In the genomic region with DNA sequence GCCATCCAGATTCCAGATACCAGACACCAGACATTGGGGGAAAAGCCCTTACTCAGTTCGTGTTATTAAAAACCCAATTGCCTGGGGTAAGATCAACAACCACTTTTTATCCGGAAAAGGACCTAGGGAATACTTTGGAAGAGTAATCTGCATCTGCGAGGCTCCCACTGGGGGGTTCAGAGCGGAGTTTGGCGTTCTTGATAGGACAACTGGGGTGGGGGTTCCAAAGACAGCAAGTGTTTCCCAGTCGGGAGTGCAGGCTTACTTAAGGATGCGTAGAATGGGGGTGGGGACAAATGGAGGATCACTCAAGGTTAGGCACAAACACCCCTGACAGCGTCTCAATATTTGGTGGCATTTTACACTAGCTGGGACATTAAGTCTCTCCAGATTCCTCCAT, we compare ENCODE assay signal across 8 mouse cellular contexts. TPM values are rescaled to one million over a fixed set of nuclear protein-coding genes. Genes with fewer than 3 reads are reported as not detected.
DNase-seq lines count a peak whose midpoint lies in the region; ATAC-seq lines count a peak whose summit lies in the region.

No protein-coding gene starts in this region.

- 12% methylated on average over 8 of the region's 8 CpGs for WGBS in lung, embryonic 16.5 days
- 10% methylated on average over 8 of the region's 8 CpGs for WGBS in limb, embryonic 12.5 days
- WGBS in stomach, embryonic 15.5 days: 13% methylated on average over 8 of the region's 8 CpGs

- no peaks in the 10 kb centered on the region for H3K27me3 ChIP-seq in lung, embryonic 16.5 days (ENCODE audit: control insufficient read depth, insufficient read depth, low read depth, low read length)
- H3K27me3 ChIP-seq in limb, embryonic 12.5 days: peaks cover 40% of the 10 kb centered on the region
- no peaks in the 10 kb centered on the region for H3K27me3 ChIP-seq in stomach, embryonic 15.5 days (replicated peaks)

- H3K4me2 ChIP-seq in lung, embryonic 16.5 days (ENCODE audit: low read depth, low read length): peak overlapping the region; percentile 99
- H3K4me2 ChIP-seq in limb, embryonic 12.5 days: peak overlapping the region; percentile 96
- H3K4me2 ChIP-seq in stomach, embryonic 15.5 days: peak overlapping the region; percentile 98

- no peak overlapping the region for H3K27ac ChIP-seq in lung, embryonic 16.5 days (ENCODE audit: low read length)
- H3K27ac ChIP-seq in limb, embryonic 12.5 days: no peak overlapping the region
- peak overlapping the region; percentile 96 for H3K27ac ChIP-seq in stomach, embryonic 15.5 days

- H3K9ac ChIP-seq in lung, embryonic 16.5 days (ENCODE audit: low read length): no peak overlapping the region; the same call in 1 of the 2 replicates
- H3K9ac ChIP-seq in limb, embryonic 12.5 days (replicated peaks): no peak overlapping the region
- H3K9ac ChIP-seq in stomach, embryonic 15.5 days: no peak overlapping the region

- H3K36me3 ChIP-seq in lung, embryonic 16.5 days (ENCODE audit: control insufficient read depth, insufficient read depth, low read length): no peaks in the 10 kb centered on the region
- H3K36me3 ChIP-seq in limb, embryonic 12.5 days: 0 out of 2 replicates have a peak, but pooled peaks cover 3% of the 10 kb centered on the region
- H3K36me3 ChIP-seq in stomach, embryonic 15.5 days: no peaks in the 10 kb centered on the region

- no peak for ATAC-seq in cerebellum, adult (ENCODE audit: insufficient number of reproducible peaks, low FRiP score, low TSS enrichment)
- ATAC-seq in lung, embryonic 16.5 days (ENCODE audit: low read depth): no peak
- no peak for ATAC-seq in limb, embryonic 12.5 days (ENCODE audit: insufficient number of reproducible peaks, insufficient read depth, low FRiP score, low TSS enrichment, low read depth)
- no peak for ATAC-seq in stomach, embryonic 15.5 days (ENCODE audit: insufficient read depth, low FRiP score, low read depth)

- peak overlapping the region; percentile 60 for H3K4me3 ChIP-seq in lung, embryonic 16.5 days (ENCODE audit: low read length)
- H3K4me3 ChIP-seq in limb, embryonic 12.5 days (replicated peaks): peak overlapping the region; percentile 68
- peak overlapping the region; percentile 77 for H3K4me3 ChIP-seq in stomach, embryonic 15.5 days (replicated peaks)

- H3K4me1 ChIP-seq in lung, embryonic 16.5 days (replicated peaks; ENCODE audit: control insufficient read depth, insufficient read depth, low read length): peaks cover 12% of the 10 kb centered on the region
- H3K4me1 ChIP-seq in limb, embryonic 12.5 days (replicated peaks): peaks cover 14% of the 10 kb centered on the region
- peaks cover 18% of the 10 kb centered on the region; the same call in 1 of the 2 replicates for H3K4me1 ChIP-seq in stomach, embryonic 15.5 days

- H3K9me3 ChIP-seq in lung, embryonic 16.5 days (ENCODE audit: control insufficient read depth, low read length): no peaks in the 10 kb centered on the region
- no peaks in the 10 kb centered on the region for H3K9me3 ChIP-seq in limb, embryonic 12.5 days
- H3K9me3 ChIP-seq in stomach, embryonic 15.5 days: no peaks in the 10 kb centered on the region

- DNase-seq in cerebellum, adult 11-12 months: peak; percentile 60
- DNase-seq in lung, postnatal 4 days: no peak
- no peak for DNase-seq in urinary bladder, postnatal 4 days (ENCODE audit: low spot score in 2 of 2)
- no peak for DNase-seq in lung, postnatal 36 days

RNA-seq across cellular contexts. Expression of gene Sfxn5, which starts 1.5 kb away (rescaled TPM):
- polyA plus RNA-seq in lung, embryonic 16.5 days (2015; fragmentation: Nextera tagmentation; extraction: Ambion mirVana): 7.0 and 7.8 TPM in 2 replicates
- 8.3 and 10.2 TPM in 2 replicates for polyA plus RNA-seq in limb, embryonic 12.5 days (2016; fragmentation: Nextera tagmentation; extraction: Ambion mirVana)
- polyA plus RNA-seq in stomach, embryonic 15.5 days (2015; fragmentation: Nextera tagmentation; extraction: Ambion mirVana): 11.0 and 11.5 TPM in 2 replicates

RNA-seq across cellular contexts. Expression of gene Rab11fip5, which starts 42.7 kb away (rescaled TPM):
- 12.0 and 12.2 TPM in 2 replicates for polyA plus RNA-seq in lung, embryonic 16.5 days (2015; fragmentation: Nextera tagmentation; extraction: Ambion mirVana)
- 9.8 and 11.4 TPM in 2 replicates for polyA plus RNA-seq in limb, embryonic 12.5 days (2016; fragmentation: Nextera tagmentation; extraction: Ambion mirVana)
- polyA plus RNA-seq in stomach, embryonic 15.5 days (2015; fragmentation: Nextera tagmentation; extraction: Ambion mirVana): 11.1 and 12.2 TPM in 2 replicates
